Mouse (Mus musculus) lung, embryonic 14.5 days (tissue): ENCODE measurements around the gene Ppp2r3a. TPM values are rescaled to one million over a fixed set of nuclear protein-coding genes. Genes with fewer than 3 reads are reported as not detected.
A peak's percentile ranks its signal among the peaks of the same experiment; 100 is the strongest.

Experiments
- ATAC-seq: fragments of 200-750 bp; cut with Nextera tagmentation; 2 replicates; pipeline ENCODE4 v1.8.0; 2017; ENCODE audit warnings: mild to moderate bottlenecking, moderate TSS enrichment, moderate library complexity; ENCODE audit not compliant: insufficient read depth
- DNase-seq: peaks from one replicate; pipeline ENCODE4 v3.0.0-alpha.2; 2015
- H3K27ac ChIP-seq: fragments of 300-500 bp; sonication (generic); 2 replicates; pipeline ENCODE4 v1.5.1; 2014; ENCODE audit warnings: low read depth, mild to moderate bottlenecking, moderate library complexity
- H3K27me3 ChIP-seq: fragments of 300-500 bp; sonication (generic); 2 replicates; pipeline ENCODE4 v1.6.1; 2014; ENCODE audit warnings: low read length, control low read depth; ENCODE audit not compliant: insufficient read depth
- H3K36me3 ChIP-seq: fragments of 300-500 bp; sonication (generic); 2 replicates; pipeline ENCODE4 v1.6.1; 2014; ENCODE audit warnings: control low read depth; ENCODE audit not compliant: insufficient read depth
- H3K4me1 ChIP-seq: fragments of 300-500 bp; sonication (generic); 2 replicates; pipeline ENCODE4 v1.6.1; 2014; ENCODE audit warnings: antibody characterized with exemption, control low read depth; ENCODE audit not compliant: insufficient read depth
- H3K4me2 ChIP-seq: fragments of 300-500 bp; sonication (generic); 2 replicates; pipeline ENCODE4 v1.6.1; 2014; ENCODE audit warnings: mild to moderate bottlenecking
- H3K4me3 ChIP-seq: fragments of 300-500 bp; sonication (generic); 2 replicates; pipeline ENCODE4 v1.5.1; 2014; ENCODE audit warnings: low read depth, low read length
- H3K9ac ChIP-seq: fragments of 300-500 bp; sonication (generic); 2 replicates; pipeline ENCODE4 v1.6.1; 2014
- H3K9me3 ChIP-seq: fragments of 300-500 bp; sonication (generic); 2 replicates; pipeline ENCODE4 v1.6.1; 2016; ENCODE audit warnings: low read depth, low read length, control low read depth
- CTCF ChIP-seq: IDR thresholded peaks from 2 replicates; pipeline ENCODE4 v1.5.1; 2016; ENCODE audit warnings: antibody characterized with exemption, low read depth
- WGBS: fragments of 180-500 bp; shearing (Covaris S2); extraction: QIAGEN DNeasy Blood & Tissue Kit; methylation state at CpG from one replicate; pipeline ENCODE4 v1.1.7; 2014; 5-methylcytosine and 5-hydroxymethylcytosine counted together
- polyA plus RNA-seq: library from polyadenylated mRNA; unstranded; fragments of >200 nt; fragmentation: Nextera tagmentation; extraction: Ambion mirVana; gene quantifications from 2 replicates; pipeline ENCODE4 v1.2.1, GENCODE M21; 2014

Gene Ppp2r3a
- polyA plus RNA-seq, 1 experiment from 2014 or later, result 14.4 TPM

DNA sequence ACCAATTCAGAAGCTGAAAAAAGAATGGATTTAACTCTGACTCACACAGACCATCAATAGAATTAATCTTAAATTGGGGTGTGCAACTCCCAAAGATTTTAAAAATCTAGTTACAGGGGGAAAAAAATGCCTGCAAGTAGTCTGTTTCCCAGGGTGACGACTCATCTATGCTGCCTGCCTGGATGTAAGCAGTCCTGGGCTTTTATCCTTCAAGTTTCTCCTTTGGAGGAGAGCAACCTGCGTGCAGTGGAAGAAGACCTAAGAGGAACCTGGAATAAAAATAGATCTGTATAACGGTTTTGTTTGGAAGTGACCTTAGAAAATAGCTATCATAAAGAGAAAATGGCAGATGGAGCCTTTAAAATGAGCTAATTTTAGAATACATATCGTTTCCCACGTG lies 179.1 kb downstream of the Ppp2r3a start:
- TF ChIP-seq CTCF, result no peak
- DNase-seq (no peak), ATAC-seq (no peak)
- H3K4me1 ChIP-seq, result peaks cover 2% of the 10 kb centered on the region; the same call in 1 of the 2 replicates
- no peak overlapping the region for H3K9ac ChIP-seq
- no peaks in the 10 kb centered on the region for H3K36me3 ChIP-seq
- peak overlapping the region; percentile 72; the same call in 1 of the 2 replicates for H3K4me2 ChIP-seq
- no peak overlapping the region for H3K27ac ChIP-seq
- H3K4me3 ChIP-seq, result no peak overlapping the region
- WGBS, result 42% methylated on average over 5 of the region's 5 CpGs
- no peaks in the 10 kb centered on the region for H3K27me3 ChIP-seq
- H3K9me3 ChIP-seq, result no peaks in the 10 kb centered on the region

DNA sequence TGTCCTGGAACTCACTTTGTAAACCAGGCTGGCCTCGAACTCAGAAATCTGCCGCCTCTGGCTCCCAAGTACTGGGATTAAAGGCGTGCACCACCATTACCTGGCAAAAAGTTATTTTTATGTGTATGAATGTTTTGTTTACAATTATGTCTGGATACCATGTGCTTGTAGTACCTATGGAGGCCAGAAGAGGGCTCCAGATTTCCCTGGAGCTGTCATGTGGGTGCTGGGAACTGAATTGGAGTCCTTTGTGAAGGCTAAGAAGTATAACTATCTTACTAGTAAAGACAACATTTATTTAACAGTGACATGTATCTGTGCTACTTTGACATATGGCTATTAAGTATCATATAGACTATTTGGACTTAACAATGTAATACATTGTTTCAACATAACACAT lies 181.8 kb downstream of the Ppp2r3a start:
- 94% methylated on average over 3 of the region's 3 CpGs for WGBS
- DNase-seq (no peak), ATAC-seq (no peak)
- H3K9me3 ChIP-seq, result no peaks in the 10 kb centered on the region
- H3K36me3 ChIP-seq, result no peaks in the 10 kb centered on the region
- no peak overlapping the region for H3K9ac ChIP-seq
- H3K4me2 ChIP-seq, result no peak overlapping the region
- 0 out of 2 replicates have a peak, but pooled peaks have one; percentile 25 for TF ChIP-seq CTCF
- H3K27ac ChIP-seq, result no peak overlapping the region
- H3K27me3 ChIP-seq, result no peaks in the 10 kb centered on the region
- H3K4me3 ChIP-seq, result no peak overlapping the region
- H3K4me1 ChIP-seq, result no peaks in the 10 kb centered on the region

DNA sequence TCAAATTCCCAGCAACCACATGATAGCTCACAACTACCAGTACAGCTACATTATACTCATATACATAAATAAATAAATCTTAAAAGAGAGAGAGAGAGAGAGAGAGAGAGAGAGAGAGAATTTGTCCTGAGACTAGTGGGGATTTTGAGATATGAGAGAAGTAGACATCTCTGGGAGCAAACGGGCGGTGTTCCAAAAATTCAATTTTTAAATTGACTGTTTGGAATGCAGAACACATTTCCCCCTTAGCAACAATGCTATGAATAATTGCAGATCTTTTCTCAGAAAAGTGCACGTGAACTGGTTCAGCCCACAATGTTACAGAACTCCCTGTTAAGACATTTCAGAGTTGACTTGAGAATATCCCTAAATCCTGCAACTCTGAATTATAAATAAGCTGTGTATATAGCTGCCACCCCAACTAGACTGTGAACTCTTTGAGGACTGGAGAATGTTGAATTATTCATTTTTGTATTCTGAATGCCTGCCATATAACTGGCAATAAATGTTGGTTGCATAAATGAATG lies 186.5 kb downstream of the Ppp2r3a start:
- Histone ChIP-seq H3K27ac (no peak overlapping the region), H3K9ac (no peak overlapping the region), H3K4me3 (no peak overlapping the region), H3K4me1 (0 out of 2 replicates have a peak, but pooled peaks cover 4% of the 10 kb centered on the region), H3K27me3 (no peaks in the 10 kb centered on the region), H3K4me2 (no peak overlapping the region), H3K36me3 (no peaks in the 10 kb centered on the region), H3K9me3 (no peaks in the 10 kb centered on the region)
- 53% methylated on average over 3 of the region's 3 CpGs for WGBS
- DNase-seq (peak; percentile 75), ATAC-seq (no peak)
- TF ChIP-seq CTCF, result no peak

DNA sequence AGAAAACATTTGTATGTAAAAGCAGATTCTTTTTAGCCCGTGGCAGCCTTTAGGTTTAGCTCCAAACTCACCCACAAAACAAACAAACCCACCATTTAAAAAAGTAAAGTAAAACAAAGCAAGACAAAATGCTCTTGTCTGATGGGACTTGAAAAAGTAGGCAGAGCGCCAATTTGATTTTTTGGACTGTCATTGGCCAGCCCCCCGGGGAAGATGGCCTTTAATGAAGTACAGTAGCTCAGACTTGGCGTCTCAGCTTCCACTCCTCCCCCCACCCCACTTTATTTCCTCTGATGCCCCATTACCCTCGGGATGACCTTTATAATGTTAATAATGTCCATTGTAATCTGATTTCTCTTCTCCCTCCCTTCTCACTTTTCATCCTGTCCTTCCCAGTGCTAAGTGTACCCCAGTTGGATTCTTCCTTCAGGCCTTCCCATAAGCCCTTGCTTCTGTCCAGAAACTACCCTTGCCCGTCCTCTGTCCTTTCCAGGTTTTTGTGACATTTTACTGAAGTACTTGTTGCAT lies 189.3 kb downstream of the Ppp2r3a start:
- Histone ChIP-seq H3K4me1 (0 out of 2 replicates have a peak, but pooled peaks cover 4% of the 10 kb centered on the region), H3K9me3 (no peaks in the 10 kb centered on the region), H3K27me3 (no peaks in the 10 kb centered on the region), H3K4me2 (no peak overlapping the region), H3K9ac (no peak overlapping the region), H3K36me3 (no peaks in the 10 kb centered on the region), H3K4me3 (no peak overlapping the region), H3K27ac (no peak overlapping the region)
- ATAC-seq (peak; percentile 62), DNase-seq (peak; percentile 67)
- TF ChIP-seq CTCF, result no peak
- WGBS, result 42% methylated on average over 6 of the region's 6 CpGs

DNA sequence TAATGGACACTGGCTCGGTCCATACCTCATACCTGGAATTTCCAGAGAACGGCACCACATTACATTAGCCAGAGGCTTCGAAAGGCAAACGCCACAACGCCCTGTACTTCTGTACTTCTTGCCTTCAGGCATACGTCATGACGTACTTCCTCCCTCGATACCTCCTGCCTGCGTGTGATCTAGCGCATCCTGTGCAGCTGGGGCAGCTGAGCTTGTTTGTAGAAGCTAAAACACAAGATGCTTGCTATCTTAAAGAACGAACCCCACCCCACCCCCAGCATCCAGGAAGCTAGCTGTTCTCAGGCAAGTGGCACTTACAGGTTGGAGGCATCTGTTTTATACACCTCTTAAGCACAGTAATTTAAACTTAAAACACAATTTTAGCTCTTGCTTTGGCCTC lies 190.6 kb downstream of the Ppp2r3a start:
- no peaks in the 10 kb centered on the region for H3K9me3 ChIP-seq
- DNase-seq (no peak), ATAC-seq (peak; percentile 44; the same call in 1 of the 2 replicates)
- no peak overlapping the region for H3K4me3 ChIP-seq
- H3K4me1 ChIP-seq, result 0 out of 2 replicates have a peak, but pooled peaks cover 4% of the 10 kb centered on the region
- H3K27ac ChIP-seq, result no peak overlapping the region
- H3K36me3 ChIP-seq, result no peaks in the 10 kb centered on the region
- H3K27me3 ChIP-seq, result no peaks in the 10 kb centered on the region
- H3K9ac ChIP-seq, result no peak overlapping the region
- H3K4me2 ChIP-seq, result no peak overlapping the region
- 60% methylated on average over 11 of the region's 11 CpGs for WGBS
- TF ChIP-seq CTCF, result no peak

DNA sequence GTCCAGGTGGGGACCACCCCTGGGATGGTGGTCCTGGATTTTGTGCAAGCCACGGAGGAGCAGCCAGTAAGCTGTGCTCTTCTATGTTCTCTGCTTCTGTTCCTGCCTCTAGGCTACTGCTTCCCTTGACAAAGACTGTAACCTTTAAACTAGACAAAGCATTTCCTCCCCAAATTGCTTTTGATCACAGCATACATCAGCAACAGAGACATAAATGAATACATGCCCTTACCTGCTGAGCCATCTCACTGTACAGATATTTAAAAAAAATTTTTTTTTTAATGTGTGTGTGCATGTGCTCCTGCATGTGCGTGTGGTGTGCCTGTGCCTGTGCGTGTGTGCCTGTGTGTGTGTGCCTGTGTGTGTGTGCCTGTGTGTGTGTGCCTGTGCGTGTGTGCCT lies 194.4 kb downstream of the Ppp2r3a start:
- H3K36me3 ChIP-seq, result no peaks in the 10 kb centered on the region
- H3K4me1 ChIP-seq, result 0 out of 2 replicates have a peak, but pooled peaks cover 4% of the 10 kb centered on the region
- H3K9me3 ChIP-seq, result no peaks in the 10 kb centered on the region
- no peak overlapping the region for H3K4me2 ChIP-seq
- ATAC-seq (no peak), DNase-seq (no peak)
- H3K27ac ChIP-seq, result no peak overlapping the region
- no peak for TF ChIP-seq CTCF
- H3K4me3 ChIP-seq, result no peak overlapping the region
- H3K27me3 ChIP-seq, result no peaks in the 10 kb centered on the region
- H3K9ac ChIP-seq, result no peak overlapping the region
- 88% methylated on average over 4 of the region's 4 CpGs for WGBS

Other genes starting within 250 kb of the Ppp2r3a start
- 22.3 and 22.4 TPM in 2 replicates for gene Pccb, start 216.9 kb downstream of the Ppp2r3a start, polyA plus RNA-seq
- 7.4 and 8.4 TPM in 2 replicates for gene Msl2, start 177.7 kb downstream of the Ppp2r3a start, polyA plus RNA-seq